Mouse (Mus musculus): Measurements from ENCODE around the gene Mcm2.

Gene Mcm2

DNA sequence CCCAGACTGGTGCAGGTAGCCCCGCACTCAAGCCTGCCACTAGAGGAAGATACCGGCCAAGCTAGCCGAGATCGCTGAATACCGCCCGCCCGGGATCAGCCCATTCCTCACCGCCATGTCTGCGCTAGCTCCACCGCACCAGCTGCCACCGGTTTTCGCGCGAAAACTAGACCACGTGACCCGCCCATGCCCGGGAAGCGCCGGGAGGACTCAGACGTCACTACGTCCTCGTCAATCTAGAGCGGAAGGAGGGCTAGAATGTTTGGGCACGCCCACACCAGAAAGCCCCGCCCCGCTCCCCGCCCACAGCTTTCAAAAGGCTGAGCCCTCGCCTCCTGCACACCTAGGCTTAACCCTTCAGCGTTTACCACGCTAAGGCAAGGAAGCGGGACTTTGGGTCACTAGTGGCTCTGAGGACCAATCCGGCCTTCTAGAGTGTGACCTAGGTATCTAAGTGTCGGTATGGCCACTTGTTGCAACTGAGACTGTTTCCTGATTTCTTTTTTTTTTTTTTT, at the start of gene Mcm2:
Mcm2 (minus strand) TSS at position 247 of the 515 bp plus-strand sequence.
- DNase-seq, result peak; percentile 95 to 96

DNA sequence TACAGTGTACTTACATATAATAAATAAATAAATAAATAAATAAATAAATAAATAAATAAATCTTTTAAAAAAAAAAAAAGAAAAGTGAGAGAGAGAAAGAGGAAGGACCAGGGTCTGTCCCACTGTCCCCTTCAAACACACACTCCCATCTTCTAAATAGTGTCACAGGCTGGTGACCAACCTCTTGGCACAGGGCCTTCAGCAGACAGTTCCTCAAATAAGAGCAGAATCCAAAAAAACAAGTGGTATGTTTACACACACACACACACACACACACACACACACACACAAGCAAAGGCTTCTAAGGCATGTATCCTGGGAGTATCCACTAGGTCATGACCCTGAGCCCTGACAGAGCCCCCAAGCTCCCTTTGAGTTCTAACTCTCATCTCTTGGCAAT, 49.2 kb upstream of the Mcm2 start:
- no peak for DNase-seq

DNA sequence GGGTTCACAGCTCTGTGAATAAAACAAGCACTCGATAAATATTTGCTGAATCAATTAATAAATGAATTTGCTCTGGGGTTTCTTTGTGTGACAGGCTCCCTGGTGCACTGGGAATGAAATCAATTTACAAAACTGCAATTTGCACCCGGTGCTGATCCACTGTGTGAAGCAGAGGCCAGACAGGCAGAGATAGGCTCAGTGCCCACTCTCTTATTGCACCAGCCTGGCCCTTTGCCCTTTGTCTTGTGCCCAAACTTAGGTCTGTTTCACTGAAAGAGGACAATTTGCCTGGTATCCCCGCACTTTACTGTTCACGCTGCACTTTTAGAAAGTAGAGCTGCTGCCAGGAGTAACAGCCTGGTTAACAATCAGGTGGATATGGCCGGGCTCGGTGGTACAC, 47.9 kb upstream of the Mcm2 start:
- no peak for DNase-seq

- no peak for DNase-seq
Observed at GRCm38 (mm10) chr6:88943666-88944065, 45.1 kb upstream of the Mcm2 start.

DNA sequence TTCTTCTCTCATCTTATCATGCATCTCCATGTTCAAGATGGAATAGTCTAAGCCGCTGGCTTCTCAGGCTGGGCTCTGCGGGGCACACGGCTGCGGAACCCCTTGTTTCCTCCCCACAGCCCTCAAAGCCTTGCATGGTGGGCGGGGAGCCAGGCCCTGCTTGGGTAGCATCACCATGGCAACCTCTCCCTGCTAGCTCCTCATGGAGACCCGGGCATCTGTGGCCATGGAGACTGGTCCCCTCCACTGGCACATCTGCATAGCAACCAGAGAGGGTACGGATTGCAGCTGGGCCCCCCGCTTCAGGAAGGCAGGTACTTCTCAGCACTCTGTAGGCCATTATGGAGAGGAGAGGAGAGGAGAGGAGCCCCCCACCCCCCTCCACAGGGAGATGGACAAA, 44.0 kb upstream of the Mcm2 start:
- DNase-seq, result no peak

DNA sequence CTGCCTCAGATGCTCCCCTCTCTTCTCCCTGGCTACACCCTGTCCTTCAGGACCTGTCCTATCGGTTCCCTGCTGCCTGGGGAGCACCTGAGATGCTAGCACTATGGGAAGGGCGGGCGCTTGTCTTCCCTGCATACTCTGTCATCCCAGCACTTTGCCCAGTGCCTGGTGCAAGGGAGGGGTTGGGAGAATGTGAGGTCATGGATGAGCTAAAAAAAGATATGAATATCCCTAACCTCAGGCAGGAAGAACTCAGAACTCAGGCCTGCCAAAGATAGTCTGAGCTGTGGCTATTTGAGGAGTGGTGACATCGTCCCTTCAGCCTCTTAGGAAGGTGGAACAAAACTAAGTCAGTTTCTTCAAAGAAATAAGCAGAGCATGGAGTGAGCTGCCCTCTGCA, 43.0 kb upstream of the Mcm2 start:
- no peak for DNase-seq

DNA sequence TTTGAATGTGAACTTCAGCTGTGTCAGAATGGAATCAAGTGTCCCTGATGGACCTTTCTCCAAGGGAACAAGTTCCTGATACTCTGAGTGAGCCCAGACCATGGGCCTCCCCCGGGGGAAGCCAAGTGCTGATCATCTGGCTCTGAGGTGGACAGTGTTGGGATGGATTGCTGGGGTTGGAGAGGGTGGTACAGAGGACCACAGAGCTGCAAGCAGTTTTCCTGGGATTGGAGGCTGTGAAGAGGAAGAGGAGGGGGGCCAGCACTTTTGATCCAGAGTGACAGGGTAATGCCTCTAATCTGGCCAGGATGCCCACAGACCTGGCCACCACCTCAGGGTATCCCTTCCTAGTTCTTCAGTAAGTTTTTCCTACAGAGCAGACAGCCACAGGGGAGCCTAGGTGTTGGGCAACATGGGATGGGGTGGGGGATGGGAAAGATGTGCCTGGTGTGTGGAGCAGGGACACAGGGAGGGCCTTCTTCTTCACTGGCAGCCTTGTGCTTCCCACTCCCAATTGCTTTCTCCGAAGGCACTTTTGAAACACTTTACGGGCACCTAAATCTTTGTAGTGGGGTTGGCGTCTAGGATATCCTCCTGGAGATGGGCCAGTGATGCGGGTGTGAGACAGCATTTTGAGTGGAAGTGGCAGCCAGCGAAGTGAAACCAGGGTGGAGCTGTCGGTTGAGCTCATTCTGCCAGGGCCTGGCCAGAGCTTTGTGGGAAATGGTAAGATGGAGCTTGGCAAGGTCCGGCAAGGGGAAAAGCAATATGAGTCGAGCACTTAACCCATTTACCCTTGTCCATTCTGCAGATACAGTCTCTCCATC, 41.7 kb upstream of the Mcm2 start:
- DNase-seq, result no peak

- DNase-seq, result peak; percentile 59 to 73
Observed at GRCm38 (mm10) chr6:88939281-88940089, 40.9 kb upstream of the Mcm2 start.

DNA sequence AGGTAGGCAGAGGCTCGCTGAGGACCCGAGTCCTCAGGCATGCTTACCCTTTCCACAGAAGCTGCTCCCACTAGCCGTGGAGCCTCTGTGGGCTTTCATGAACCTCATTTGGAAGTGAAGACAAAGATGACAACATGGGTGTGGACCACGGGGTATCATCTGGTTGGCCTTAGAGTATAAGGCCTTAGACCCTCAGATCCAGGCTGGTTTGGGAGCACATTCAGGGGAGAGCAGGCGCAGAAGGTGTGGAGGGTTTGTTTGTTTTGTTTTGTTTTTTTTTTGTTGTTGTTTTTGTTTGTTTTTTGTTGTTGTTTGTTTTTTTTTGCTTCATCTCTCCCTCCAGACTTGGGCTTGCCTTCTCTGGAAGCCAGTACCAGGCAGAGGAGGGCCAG, 40.1 kb upstream of the Mcm2 start:
- no peak for DNase-seq

DNA sequence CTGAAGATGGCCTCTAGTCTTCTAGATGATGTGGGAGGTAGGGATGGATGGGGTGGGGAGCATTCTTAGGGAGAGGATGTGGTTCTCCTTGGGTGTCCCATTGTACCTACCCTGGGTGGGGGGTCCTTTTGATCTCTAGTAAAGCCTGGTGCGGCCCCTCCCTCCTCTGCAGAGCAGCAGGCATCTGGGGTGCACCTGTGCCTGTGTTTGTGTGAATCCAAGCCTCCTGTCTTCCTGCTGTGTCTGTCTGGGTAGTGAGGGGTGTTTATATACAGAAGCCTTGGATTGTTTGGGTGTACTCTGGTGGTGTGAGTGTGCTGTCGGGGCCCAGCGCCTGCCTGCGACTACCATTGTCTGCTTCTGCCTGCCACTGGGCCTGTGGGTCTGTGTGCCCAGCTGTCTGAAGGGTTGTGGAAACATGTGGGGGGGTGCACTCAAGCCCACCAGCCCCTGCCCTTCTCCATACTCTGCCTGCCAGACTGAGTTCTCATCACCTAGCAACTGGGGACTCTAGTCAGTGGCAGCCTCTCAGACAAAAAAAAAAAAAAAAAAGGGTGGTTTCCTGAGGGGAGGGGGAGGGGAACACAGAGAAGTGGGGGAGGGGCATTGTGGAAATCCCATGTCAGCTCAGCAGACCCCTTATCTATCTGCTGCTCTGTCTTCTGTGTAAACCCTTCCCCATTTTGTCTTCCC, 39.5 kb upstream of the Mcm2 start:
- peak in 1 of 2 experiments; percentile 74 for DNase-seq

GRCm38 (mm10) chr6:88937214-88937549, 38.6 kb upstream of the Mcm2 start:
- DNase-seq, result no peak

GRCm38 (mm10) chr6:88936342-88937213, 38.0 kb upstream of the Mcm2 start:
- no peak for DNase-seq

- DNase-seq, result no peak
Observed at GRCm38 (mm10) chr6:88935735-88936276, 37.2 kb upstream of the Mcm2 start.

GRCm38 (mm10) chr6:88934816-88935215, 36.2 kb upstream of the Mcm2 start:
- DNase-seq, result no peak

GRCm38 (mm10) chr6:88934132-88934531, 35.6 kb upstream of the Mcm2 start:
- DNase-seq, result no peak

DNA sequence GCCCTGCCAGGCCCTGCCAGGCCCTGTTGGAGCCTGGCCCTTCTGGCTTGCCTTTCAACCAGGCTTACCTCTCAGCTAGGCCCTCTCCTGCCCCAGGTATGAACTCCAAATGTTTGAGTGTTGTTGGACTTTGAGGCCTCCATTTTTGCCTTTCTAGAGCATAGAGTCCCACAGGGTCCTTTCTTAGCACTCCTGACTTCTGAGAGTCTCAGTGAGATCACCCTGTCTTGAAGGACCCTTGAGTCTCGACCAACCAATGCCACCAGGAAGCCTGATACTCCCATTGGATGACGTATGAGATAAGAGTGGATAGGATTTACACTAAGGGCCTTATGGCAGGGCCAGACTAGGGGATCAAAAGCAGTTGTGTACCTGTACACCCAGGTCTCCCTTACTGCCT, 32.9 kb upstream of the Mcm2 start:
- no peak for DNase-seq

GRCm38 (mm10) chr6:88930049-88930448, 31.5 kb upstream of the Mcm2 start:
- no peak for DNase-seq

DNA sequence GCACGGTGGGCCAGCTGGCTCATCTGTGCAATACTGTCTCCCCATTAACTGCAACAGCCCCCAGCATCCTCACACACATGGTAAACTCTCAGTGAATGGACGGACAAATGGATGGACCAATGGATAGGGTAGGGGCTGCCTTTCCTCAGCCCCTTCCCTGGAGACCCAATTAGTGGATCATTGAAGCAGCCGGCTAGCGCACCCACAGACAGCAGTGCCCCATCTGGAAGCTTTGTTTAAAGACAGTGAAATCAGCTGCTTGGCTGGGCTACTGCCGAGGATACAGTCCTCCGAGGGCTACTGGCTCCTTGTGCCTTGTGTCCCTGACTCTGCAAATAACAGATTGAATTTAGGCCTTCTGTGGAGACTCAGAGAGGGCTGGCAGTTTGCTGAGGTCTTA, 30.9 kb upstream of the Mcm2 start:
- DNase-seq, result no peak

DNA sequence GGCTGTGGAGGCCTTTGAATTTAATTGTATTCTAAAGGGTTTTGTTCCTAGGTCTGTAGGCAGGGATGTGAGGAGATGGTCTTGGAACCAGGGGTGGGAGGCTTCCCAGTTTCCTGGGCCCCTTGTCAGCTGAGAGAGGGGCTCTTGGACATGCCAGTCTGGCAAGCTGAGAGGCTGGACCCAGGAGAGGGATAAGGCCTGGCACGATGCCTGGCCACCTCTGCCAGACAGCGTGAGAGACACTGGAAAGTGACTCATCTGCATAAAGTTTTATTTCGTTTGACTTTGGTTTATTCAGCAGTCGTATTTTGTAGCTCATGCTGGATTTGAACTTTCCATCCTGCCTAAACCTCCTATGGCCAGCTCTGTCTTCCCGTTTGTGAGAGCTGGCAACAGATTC, 30.0 kb upstream of the Mcm2 start:
- no peak for DNase-seq

DNA sequence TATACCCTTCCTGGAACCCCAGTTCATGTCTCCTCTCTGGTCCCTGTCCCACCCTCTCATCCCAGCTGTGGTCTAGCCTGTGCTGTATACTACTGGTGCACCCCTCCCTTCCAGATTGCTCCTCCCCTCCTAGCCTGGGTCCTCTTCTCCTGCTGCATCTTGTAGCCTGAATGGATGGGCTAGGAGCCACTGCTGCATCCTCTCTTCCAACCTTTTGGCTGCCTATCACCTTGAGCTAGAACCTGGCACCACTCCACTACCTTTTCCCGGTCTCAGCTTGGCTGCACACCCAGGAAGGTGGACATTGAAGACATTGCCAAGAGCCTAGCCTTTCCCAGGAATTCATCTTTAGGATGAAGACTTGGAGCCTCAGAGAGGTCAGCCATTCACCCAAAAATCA, 29.4 kb upstream of the Mcm2 start:
- no peak for DNase-seq

- peak; percentile 53 to 65 for DNase-seq
Observed at GRCm38 (mm10) chr6:88927595-88927994, 29.0 kb upstream of the Mcm2 start.

- no peak for DNase-seq
Observed at GRCm38 (mm10) chr6:88926870-88927269, 28.3 kb upstream of the Mcm2 start.
